Comparison of ENCODE assay signal across 14 mouse cellular contexts in genomic region chr4:136738291-136738690, GRCm38 (mm10).
"Had no signal": no experiment of that assay in that cellular context is flagged by ENCODE, and none has a peak within 500 bp of the region (broad histone marks: within the 10 kb centered on the region; RNA-seq: fewer than 3 reads in every experiment).

No protein-coding gene starts in this region.

- H3K27me3 ChIP-seq: kidney, embryonic 15.5 days; liver, embryonic 12.5 days; lung, embryonic 15.5 days; neural tube, embryonic 12.5 days; stomach, embryonic 15.5 days had no signal

- H3K9ac ChIP-seq: kidney, embryonic 15.5 days; liver, embryonic 12.5 days; lung, embryonic 15.5 days; neural tube, embryonic 12.5 days; stomach, embryonic 15.5 days had no signal

- H3K36me3 ChIP-seq: kidney, embryonic 15.5 days; liver, embryonic 12.5 days; lung, embryonic 15.5 days; neural tube, embryonic 12.5 days; stomach, embryonic 15.5 days had no signal

- H3K4me3 ChIP-seq: kidney, embryonic 15.5 days; liver, embryonic 12.5 days; lung, embryonic 15.5 days; megakaryocyte, embryonic 14.5 days; neural tube, embryonic 12.5 days; stomach, embryonic 15.5 days had no signal

- H3K4me2 ChIP-seq: kidney, embryonic 15.5 days; liver, embryonic 12.5 days; lung, embryonic 15.5 days; neural tube, embryonic 12.5 days; stomach, embryonic 15.5 days had no signal

- H3K9me3 ChIP-seq: kidney, embryonic 15.5 days; liver, embryonic 12.5 days; lung, embryonic 15.5 days; megakaryocyte, embryonic 14.5 days; neural tube, embryonic 12.5 days; stomach, embryonic 15.5 days had no signal

- H3K27ac ChIP-seq: liver, embryonic 12.5 days; lung, embryonic 15.5 days; macrophage; neural tube, embryonic 12.5 days; stomach, embryonic 15.5 days had no signal

- ATAC-seq: intestine, embryonic 16.5 days; liver, embryonic 12.5 days had no signal

- DNase-seq: kidney, postnatal 14 days; left cerebral cortex, postnatal 4 days; lung, postnatal 14 days; right cerebral cortex, postnatal 14 days; thymus, adult 2 months; thymus, postnatal 36 days had no signal
